Mouse (Mus musculus) CH12F3 (cell line): ENCODE results near the gene Cpxm2.

ENCODE experiments used
- in situ Hi-C: fragments of 300-500 bp; cut with MboI; formaldehyde crosslinking; loops from 2 replicates; pipeline ENCODE4 v1.14.3; 2020; ENCODE audit warnings: low sequenced_read_pairs

Cpxm2 gene

GRCm38 (mm10) chr7:132154368-132154961, at the start of gene Cpxm2:
Cpxm2 (minus strand) TSS chr7:132154739.
- in situ Hi-C loops: no loop called here

- in situ Hi-C loops: no loop called here
Measured at GRCm38 (mm10) chr7:132204073-132204612, 49.6 kb upstream of the Cpxm2 start.

- in situ Hi-C loops: no loop called here
Measured at GRCm38 (mm10) chr7:132199686-132200085, 45.1 kb upstream of the Cpxm2 start.

GRCm38 (mm10) chr7:132198806-132199205, 44.3 kb upstream of the Cpxm2 start:
- in situ Hi-C loops: no loop called here

GRCm38 (mm10) chr7:132197817-132198475, 43.4 kb upstream of the Cpxm2 start:
- in situ Hi-C loops: no loop called here

GRCm38 (mm10) chr7:132196581-132196980, 42.0 kb upstream of the Cpxm2 start:
- in situ Hi-C loops: no loop called here

- in situ Hi-C loops: no loop called here
Measured at GRCm38 (mm10) chr7:132193606-132194005, 39.1 kb upstream of the Cpxm2 start.

GRCm38 (mm10) chr7:132187456-132187855, 32.9 kb upstream of the Cpxm2 start:
- in situ Hi-C loops: no loop called here

- in situ Hi-C loops: no loop called here
Measured at GRCm38 (mm10) chr7:132183892-132184404, 29.4 kb upstream of the Cpxm2 start.

- in situ Hi-C loops: no loop called here
Measured at GRCm38 (mm10) chr7:132181586-132182198, 27.2 kb upstream of the Cpxm2 start.

- in situ Hi-C loops: no loop called here
Measured at GRCm38 (mm10) chr7:132181042-132181441, 26.5 kb upstream of the Cpxm2 start.

- in situ Hi-C loops: no loop called here
Measured at GRCm38 (mm10) chr7:132179049-132179448, 24.5 kb upstream of the Cpxm2 start.

GRCm38 (mm10) chr7:132174787-132175186, 20.2 kb upstream of the Cpxm2 start:
- in situ Hi-C loops: no loop called here

GRCm38 (mm10) chr7:132174296-132174695, 19.8 kb upstream of the Cpxm2 start:
- in situ Hi-C loops: no loop called here

- in situ Hi-C loops: no loop called here
Measured at GRCm38 (mm10) chr7:132172220-132172619, 17.7 kb upstream of the Cpxm2 start.

- in situ Hi-C loops: no loop called here
Measured at GRCm38 (mm10) chr7:132171716-132172115, 17.2 kb upstream of the Cpxm2 start.

GRCm38 (mm10) chr7:132169419-132170169, 15.1 kb upstream of the Cpxm2 start:
- in situ Hi-C loops: no loop called here

GRCm38 (mm10) chr7:132167239-132167638, 12.7 kb upstream of the Cpxm2 start:
- in situ Hi-C loops: no loop called here

GRCm38 (mm10) chr7:132162254-132162653, 7.7 kb upstream of the Cpxm2 start:
- in situ Hi-C loops: no loop called here

- in situ Hi-C loops: no loop called here
Measured at GRCm38 (mm10) chr7:132158321-132159025, 3.9 kb upstream of the Cpxm2 start.
